Mouse (Mus musculus) bone marrow, adult 2 months (tissue): ENCODE results near the gene Ssbp2.

Experiments used
- CTCF ChIP-seq: fragments of 200-500 bp; IDR thresholded peaks from 2 replicates; pipeline ENCODE4 v1.5.1; 2011; ENCODE audit warnings: low read length, control low read depth; ENCODE audit not compliant: control insufficient read depth, insufficient read depth
- POLR2A ChIP-seq: fragments of 200-500 bp; IDR thresholded peaks from 2 replicates; pipeline ENCODE4 v1.6.1; 2011; ENCODE audit warnings: low read depth, mild to moderate bottlenecking, control low read depth, low read length, borderline replicate concordance; ENCODE audit not compliant: control insufficient read depth

DNA sequence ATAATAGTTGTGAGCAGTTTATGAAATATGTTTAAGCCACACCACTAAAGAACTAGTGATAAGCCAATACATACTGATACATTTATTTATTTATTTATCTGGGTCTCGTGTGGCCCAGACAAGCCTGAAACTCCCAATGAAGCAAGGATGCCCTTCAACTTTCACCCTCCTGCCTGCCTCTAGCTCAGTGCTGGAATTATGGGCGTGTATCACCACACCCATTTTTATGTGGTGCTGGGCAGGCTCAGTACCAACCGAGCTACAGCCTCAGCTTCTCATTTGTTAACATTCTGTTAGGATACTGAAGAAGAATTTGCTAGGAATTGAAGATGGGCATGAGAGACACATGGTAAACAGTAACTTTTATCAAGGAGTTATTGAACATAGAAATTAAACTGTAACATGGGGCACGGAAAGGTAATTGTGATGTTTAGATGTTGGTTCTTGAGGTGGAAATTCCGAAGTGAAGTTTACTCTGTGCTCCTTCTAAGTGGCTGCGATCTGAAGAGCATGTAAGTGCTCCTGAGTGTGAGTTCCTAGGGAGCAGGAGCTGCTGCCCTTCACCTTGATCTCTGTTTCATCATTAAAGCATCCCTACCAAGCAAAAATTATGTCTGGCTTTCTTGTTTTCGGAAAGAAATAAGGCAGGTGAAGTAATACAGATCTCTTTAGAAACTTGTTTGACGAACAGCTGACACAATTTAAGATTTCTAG is 5.1 kb downstream of the Ssbp2 start:
- TF ChIP-seq POLR2A (no peak), CTCF (no peak)
